Mouse (Mus musculus) brain, adult 2 months (tissue): Measurements from ENCODE around the gene Btnl10.

Experiments
- DNase-seq: peaks from one replicate; pipeline ENCODE4 v3.0.0; 2011; ENCODE audit warnings: low read depth, low spot score

The Btnl10 gene

DNA sequence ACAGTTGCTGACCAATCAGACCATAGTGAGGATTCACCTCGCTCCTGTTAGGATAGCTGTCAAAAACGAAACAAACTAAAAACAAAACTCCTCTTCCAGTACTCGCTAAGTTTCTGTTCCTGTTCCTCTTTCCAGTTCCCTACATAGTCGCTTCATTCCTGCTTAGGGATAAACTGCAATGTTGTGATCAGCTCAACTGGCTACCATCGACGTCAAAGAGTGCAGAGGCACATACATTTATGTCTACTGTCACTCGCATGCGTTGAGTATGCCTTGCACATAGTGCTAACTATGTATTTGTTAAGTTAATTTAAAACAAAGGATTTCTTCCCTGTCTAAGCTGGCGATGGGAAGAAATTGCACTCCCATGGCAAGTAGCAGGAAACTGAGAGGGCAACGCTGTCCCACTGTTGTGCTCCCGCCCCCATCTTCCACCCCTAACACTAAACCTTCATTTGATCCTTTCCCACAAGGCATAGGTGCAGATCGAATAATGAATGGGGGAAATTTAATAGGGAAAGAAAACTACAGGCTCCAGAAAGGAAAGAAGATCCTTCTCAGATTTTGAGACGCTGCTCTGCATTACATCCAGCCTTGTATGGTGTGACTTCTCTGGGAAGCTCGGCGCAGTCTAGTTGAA is 41.6 kb downstream of the Btnl10 start:
- no peak for DNase-seq

DNA sequence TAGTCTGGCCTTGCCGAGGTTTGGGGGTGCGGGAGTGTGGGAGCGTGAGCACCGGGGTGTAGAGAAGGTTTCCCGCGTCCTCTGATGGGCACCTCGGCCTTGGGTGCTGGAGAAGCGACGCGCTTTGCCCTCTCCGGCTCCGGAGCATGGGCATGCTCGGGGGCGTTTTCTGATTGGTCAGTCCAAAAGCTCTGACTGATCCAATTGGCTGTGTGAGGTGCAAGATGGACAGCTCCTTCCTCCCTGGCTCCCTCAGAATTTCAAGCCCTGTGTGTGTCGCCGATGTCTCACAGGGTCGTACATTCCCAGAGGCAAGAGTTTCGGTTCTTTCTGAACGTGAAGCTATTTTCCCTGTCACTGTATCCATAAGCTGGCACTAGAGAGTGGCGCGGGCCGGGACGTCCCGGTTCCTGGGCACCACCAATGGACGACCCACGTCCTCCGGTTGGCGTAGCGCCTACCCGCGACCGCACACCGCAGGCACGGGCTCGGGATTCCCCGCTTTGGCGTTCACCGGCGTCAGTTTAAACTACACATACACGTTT is 42.3 kb downstream of the Btnl10 start:
- DNase-seq = peak; percentile 98

GRCm38 (mm10) chr11:58961364-58962177 is 43.9 kb downstream of the Btnl10 start:
- DNase-seq = peak; percentile 60

DNA sequence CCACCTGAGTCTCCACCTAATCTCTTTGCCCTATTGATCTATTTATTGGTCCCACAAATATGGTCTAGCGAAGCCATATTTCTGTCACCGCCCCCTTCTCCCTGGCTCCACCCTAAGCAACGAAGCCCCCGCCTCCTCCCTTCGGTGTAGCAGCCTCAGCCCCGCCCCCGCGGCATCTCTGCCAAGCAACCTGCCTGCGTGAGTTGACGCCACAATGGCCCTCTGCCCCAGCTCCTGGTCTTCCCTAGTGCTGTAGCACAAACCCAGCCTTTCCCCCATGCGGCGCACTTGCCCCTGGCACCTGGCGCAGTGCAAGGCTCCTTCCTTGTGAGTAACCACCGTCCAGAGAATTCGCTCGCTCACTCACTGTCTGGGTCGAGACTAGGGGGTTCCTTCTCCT is 45.8 kb downstream of the Btnl10 start:
- DNase-seq = no peak

GRCm38 (mm10) chr11:58964216-58964615 is 46.5 kb downstream of the Btnl10 start:
- DNase-seq = no peak

DNA sequence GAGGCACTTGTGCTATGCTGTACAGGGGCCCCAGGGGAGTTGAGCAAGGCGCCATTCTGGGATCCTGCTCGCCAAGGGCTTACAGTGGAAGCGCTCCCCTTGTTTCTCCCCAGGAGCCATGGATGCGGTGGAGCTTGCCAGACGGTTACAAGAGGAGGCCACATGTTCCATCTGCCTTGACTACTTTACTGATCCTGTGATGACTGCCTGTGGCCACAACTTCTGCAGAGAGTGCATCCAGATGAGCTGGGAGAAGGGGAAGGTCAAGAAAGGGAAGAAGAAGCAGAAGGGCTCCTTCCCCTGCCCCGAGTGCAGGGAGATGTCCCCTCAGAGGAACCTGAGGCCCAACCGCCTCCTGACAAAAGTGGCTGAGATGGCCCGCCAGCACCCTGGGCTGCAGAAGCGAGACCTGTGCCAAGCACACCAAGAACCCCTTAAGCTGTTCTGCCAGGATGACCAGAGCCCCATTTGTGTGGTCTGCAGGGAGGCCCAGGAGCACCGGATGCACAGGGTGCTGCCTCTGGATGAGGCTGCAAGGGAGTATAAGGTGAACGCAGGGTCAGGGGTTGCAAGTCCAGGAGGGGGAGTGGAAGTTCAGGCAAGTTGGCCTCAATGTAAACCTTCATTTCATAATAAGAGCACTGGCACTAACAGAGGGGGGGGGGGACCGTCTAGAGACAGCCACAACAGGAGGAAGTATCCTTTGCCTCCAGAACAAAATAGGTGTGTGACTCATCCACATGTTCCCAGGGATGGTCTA is 47.5 kb downstream of the Btnl10 start:
- no peak for DNase-seq

DNA sequence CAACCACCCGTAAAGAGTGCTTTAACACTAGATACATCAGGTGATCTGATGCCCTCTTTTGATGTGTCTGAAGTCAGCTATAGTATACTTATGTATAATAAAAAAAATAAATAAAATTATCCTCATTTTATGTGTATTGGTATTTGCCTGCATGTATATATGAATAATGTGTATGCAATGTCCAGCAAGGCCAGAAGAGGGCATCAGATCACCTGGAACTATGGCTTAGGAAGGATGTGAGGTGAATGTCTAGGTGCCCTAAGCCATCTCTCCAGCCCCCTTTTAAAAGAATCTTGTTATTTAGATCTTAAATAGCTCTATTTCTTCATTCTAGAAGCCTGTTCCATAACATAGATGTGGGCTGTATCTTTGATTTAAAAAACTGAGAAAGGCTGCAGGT is 49.6 kb downstream of the Btnl10 start:
- DNase-seq = no peak

DNA sequence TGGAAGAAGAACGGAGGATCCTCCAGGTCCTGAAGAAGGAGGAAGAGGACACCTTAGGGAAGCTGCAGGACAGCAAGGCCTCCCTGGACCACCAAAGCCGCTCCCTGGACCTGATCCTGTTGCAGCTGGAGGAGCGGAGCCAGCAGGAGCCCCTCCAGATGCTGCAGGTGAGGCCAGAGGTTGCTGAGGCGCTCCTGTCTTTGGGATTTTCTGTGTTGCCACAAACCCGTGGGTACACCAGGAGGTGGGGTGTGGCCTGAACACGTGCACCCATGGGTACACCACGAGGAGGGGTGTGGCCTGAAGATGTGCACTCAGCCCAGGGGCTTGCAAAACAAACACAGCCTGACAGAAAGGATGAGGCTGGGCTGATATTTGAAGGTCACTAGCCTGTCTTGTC is 50.8 kb downstream of the Btnl10 start:
- no peak for DNase-seq

DNA sequence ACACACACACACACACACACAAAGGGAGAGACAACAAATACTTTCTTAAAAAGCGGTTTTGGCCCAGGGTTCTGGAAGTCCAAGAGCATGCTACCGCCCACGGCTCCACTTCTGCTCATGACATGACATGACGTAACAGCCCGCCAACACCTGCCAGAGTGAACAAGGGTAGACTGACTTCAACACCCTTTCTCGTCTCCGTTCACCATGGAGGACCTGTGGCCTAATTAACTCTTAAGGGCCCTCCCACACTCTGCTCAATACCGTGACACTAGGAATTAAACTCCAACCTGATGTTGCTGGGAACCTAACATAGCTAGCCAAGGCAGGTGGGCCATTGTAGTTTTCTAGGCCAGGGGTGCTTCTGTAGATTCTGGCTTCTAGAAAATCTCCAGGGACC is 51.3 kb downstream of the Btnl10 start:
- DNase-seq = no peak

DNA sequence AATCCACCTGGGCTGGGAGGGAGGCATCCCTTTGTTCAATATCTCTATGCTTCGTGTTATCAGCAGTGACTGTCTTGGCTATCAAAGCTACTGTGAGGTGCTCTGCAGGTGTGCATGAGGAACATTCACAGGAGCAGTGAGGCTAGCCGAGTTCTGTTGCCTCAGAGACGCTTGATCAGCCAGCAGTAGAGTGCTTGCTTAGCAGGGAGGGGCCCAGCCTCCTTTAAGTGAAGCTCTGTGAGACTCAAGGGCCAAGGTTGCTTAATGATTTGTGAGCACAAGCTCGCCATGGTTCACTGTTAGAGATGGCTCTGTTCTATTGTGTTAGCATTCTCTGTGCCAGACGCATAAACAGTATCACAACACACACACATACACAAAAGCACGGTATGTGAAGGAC is 52.0 kb downstream of the Btnl10 start:
- no peak for DNase-seq

DNA sequence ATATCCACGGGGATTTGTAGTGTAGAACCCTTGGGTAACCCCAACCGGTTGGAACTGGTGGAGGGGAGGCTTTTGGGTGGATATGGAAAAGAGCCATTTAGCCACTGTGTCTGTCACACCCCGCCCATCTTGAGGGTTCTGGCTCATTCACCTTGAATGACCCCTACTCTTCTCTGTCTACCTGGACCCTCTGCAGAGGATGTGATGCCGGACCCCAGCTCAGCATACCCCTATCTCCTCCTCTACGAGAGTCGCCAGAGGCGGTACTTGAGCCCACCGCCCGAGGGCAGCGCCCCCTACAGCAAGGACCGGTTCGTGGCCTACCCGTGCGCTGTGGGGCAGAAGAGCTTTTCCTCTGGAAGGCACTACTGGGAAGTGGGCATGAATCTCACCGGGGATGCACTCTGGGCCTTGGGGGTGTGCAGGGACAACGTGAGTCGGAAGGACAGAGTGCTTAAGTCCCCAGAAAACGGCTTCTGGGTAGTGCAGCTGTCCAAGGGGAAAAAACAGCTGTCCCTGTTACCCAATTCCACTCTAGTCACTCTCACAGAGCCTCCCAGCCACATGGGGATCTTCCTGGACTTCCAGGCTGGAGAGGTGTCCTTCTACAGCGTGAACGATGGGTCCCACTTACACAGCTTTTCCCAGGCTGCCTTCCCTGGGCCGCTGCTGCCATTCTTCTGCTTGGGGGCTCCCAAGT is 53.3 kb downstream of the Btnl10 start:
- DNase-seq = no peak

DNA sequence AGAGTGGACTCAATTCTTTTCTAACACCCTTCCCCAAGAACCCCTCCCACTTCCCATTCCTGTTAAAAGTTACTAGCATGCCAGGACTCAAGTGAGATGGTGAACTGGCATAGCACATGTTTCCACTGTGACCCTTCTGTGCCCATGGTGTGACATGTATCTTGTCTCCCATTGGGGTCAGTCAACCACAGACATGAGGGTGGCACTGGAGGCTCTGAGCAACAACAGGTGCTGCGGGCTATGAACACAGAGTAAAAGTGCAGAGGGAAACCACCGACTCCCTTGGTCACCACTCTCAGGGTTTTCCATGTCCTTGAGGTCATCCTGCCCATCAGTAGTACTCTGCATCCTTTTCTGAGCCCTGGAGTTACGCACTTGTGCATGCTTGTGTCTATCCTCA is 54.1 kb downstream of the Btnl10 start:
- no peak for DNase-seq

GRCm38 (mm10) chr11:58974414-58974813 is 56.7 kb downstream of the Btnl10 start:
- DNase-seq = no peak
